Mouse (Mus musculus): ENCODE measurements around the gene Gm20503.

DNA sequence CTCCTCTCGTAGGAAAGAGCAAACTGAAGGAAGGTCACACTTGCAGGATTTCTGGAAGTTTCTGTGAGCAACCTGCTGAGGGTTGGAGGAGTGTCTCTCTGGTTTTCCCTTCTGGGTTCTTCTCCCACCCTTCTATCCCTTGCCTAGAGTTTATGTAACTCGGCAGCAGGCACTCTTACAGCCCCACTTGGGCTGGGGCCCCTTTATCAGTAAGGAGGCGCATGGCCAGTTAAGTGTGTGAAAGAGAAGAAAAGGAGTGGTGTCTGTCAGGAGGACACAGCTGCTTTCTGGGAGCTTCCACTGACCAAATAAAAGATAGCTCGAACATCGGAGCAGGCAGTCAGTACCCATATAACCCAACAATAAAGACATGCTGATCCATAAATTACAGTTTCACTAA lies 10.8 kb upstream of the Gm20503 start:
- TF ChIP-seq CTCF (IDR thresholded peaks at IDR 0.05) = no peak
- no peak for TF ChIP-seq EP300 (IDR thresholded peaks at IDR 0.05)
